Mouse (Mus musculus): ENCODE measurements around the gene Slitrk2. TPM values are rescaled to one million over a fixed set of nuclear protein-coding genes. Genes with fewer than 3 reads are reported as not detected.
A peak's percentile ranks its signal among the peaks of the same experiment; 100 is the strongest.

The Slitrk2 gene
- 1.6 TPM in 2 replicates for polyA plus RNA-seq (2012; rRNA removed)
- 3.0 TPM in 2 replicates for polyA plus RNA-seq (2014; fragmentation: Nextera tagmentation; extraction: Ambion mirVana)

GRCm38 (mm10) chrX:66648911-66649620 lies at the start of gene Slitrk2:
TSS of gene Slitrk2 (plus strand) at chrX:66649318.
- H3K9ac ChIP-seq (ENCODE audit: low read depth, low read length, severe bottlenecking), result 0 out of 2 replicates have a peak within 1 kb of the TSS, but pooled peaks have one; percentile 34
- ATAC-seq (ENCODE audit: low FRiP score, low read depth), result no peak

GRCm38 (mm10) chrX:66605490-66605889 lies 43.6 kb upstream of the Slitrk2 start:
- no peaks in the 10 kb centered on the region for H3K4me1 ChIP-seq (ENCODE audit: control insufficient read depth, insufficient read depth, low read length)
- no peak for DNase-seq (ENCODE audit: low spot score)
- ATAC-seq (ENCODE audit: low FRiP score, low read depth), result no peak
- H3K27ac ChIP-seq (replicated peaks; ENCODE audit: low read depth, low read length), result no peak overlapping the region
- no peak overlapping the region for H3K4me2 ChIP-seq (replicated peaks; ENCODE audit: low read depth, low read length, severe bottlenecking)
- H3K27me3 ChIP-seq (ENCODE audit: control insufficient read depth, insufficient read depth, low read length), result no peaks in the 10 kb centered on the region
- no peak overlapping the region for H3K9ac ChIP-seq (ENCODE audit: low read depth, low read length, severe bottlenecking)
- H3K9me3 ChIP-seq (ENCODE audit: control insufficient read depth, low read length), result no peaks in the 10 kb centered on the region
- TF ChIP-seq POLR2A (IDR thresholded peaks at IDR 0.05; ENCODE audit: borderline replicate concordance, extremely low read depth, insufficient read depth, insufficient read length), result no peak
- no peaks in the 10 kb centered on the region for H3K36me3 ChIP-seq (ENCODE audit: control insufficient read depth, insufficient read depth, low read length)
- H3K4me3 ChIP-seq (replicated peaks; ENCODE audit: low read length), result no peak overlapping the region
- 84% methylated on average over 3 of the region's 3 CpGs for WGBS

More at GRCm38 (mm10) chrX:66648911-66649620, at the start of gene Slitrk2:
- no peak within 1 kb of the TSS for H3K27ac ChIP-seq (replicated peaks; ENCODE audit: low read depth, low read length)
- TF ChIP-seq POLR2A (IDR thresholded peaks at IDR 0.05; ENCODE audit: borderline replicate concordance, extremely low read depth, insufficient read depth, insufficient read length), result no peak
- DNase-seq (ENCODE audit: low spot score), result peak; percentile 9
- H3K4me2 ChIP-seq (replicated peaks; ENCODE audit: low read depth, low read length, severe bottlenecking), result peak within 1 kb of the TSS; percentile 53
- WGBS, result 17% methylated on average over 20 of the region's 25 CpGs
- no peaks in the 10 kb centered on the region for H3K4me1 ChIP-seq (ENCODE audit: control insufficient read depth, insufficient read depth, low read length)
- no peaks in the 10 kb centered on the region for H3K9me3 ChIP-seq (ENCODE audit: control insufficient read depth, low read length)
- no peaks in the 10 kb centered on the region for H3K27me3 ChIP-seq (ENCODE audit: control insufficient read depth, insufficient read depth, low read length)
- no peaks in the 10 kb centered on the region for H3K36me3 ChIP-seq (ENCODE audit: control insufficient read depth, insufficient read depth, low read length)
- peak within 1 kb of the TSS; percentile 28 for H3K4me3 ChIP-seq (replicated peaks; ENCODE audit: low read length)

GRCm38 (mm10) chrX:66652455-66653144 lies 3.5 kb downstream of the Slitrk2 start:
- ATAC-seq (ENCODE audit: low FRiP score, low read depth), result peak; percentile 86
- Histone ChIP-seq H3K4me3 (replicated peaks; ENCODE audit: low read length) (peak overlapping the region; percentile 38), H3K4me1 (ENCODE audit: control insufficient read depth, insufficient read depth, low read length) (no peaks in the 10 kb centered on the region), H3K9ac (ENCODE audit: low read depth, low read length, severe bottlenecking) (peak overlapping the region; percentile 28; the same call in 1 of the 2 replicates), H3K27me3 (ENCODE audit: control insufficient read depth, insufficient read depth, low read length) (no peaks in the 10 kb centered on the region), H3K4me2 (replicated peaks; ENCODE audit: low read depth, low read length, severe bottlenecking) (peak overlapping the region; percentile 60), H3K36me3 (ENCODE audit: control insufficient read depth, insufficient read depth, low read length) (no peaks in the 10 kb centered on the region), H3K27ac (replicated peaks; ENCODE audit: low read depth, low read length) (no peak overlapping the region), H3K9me3 (ENCODE audit: control insufficient read depth, low read length) (no peaks in the 10 kb centered on the region)
- 17% methylated on average over 21 of the region's 21 CpGs for WGBS
- no peak for TF ChIP-seq POLR2A (IDR thresholded peaks at IDR 0.05; ENCODE audit: borderline replicate concordance, extremely low read depth, insufficient read depth, insufficient read length)
- peak; percentile 47 for DNase-seq (ENCODE audit: low spot score)

GRCm38 (mm10) chrX:66657365-66657764 lies 8.2 kb downstream of the Slitrk2 start:
- H3K9ac ChIP-seq (ENCODE audit: low read depth, low read length, severe bottlenecking), result no peak overlapping the region
- H3K36me3 ChIP-seq (ENCODE audit: control insufficient read depth, insufficient read depth, low read length), result no peaks in the 10 kb centered on the region
- H3K27ac ChIP-seq (replicated peaks; ENCODE audit: low read depth, low read length), result no peak overlapping the region
- no peak for ATAC-seq (ENCODE audit: low FRiP score, low read depth)
- H3K4me3 ChIP-seq (replicated peaks; ENCODE audit: low read length), result no peak overlapping the region
- WGBS, result 15% methylated on average over 2 of the region's 2 CpGs
- no peaks in the 10 kb centered on the region for H3K4me1 ChIP-seq (ENCODE audit: control insufficient read depth, insufficient read depth, low read length)
- TF ChIP-seq POLR2A (IDR thresholded peaks at IDR 0.05; ENCODE audit: borderline replicate concordance, extremely low read depth, insufficient read depth, insufficient read length), result no peak
- DNase-seq (ENCODE audit: low spot score), result no peak
- no peak overlapping the region for H3K4me2 ChIP-seq (replicated peaks; ENCODE audit: low read depth, low read length, severe bottlenecking)
- H3K27me3 ChIP-seq (ENCODE audit: control insufficient read depth, insufficient read depth, low read length), result no peaks in the 10 kb centered on the region
- H3K9me3 ChIP-seq (ENCODE audit: control insufficient read depth, low read length), result no peaks in the 10 kb centered on the region

GRCm38 (mm10) chrX:66676959-66677358 lies 27.8 kb downstream of the Slitrk2 start:
- DNase-seq (ENCODE audit: low spot score), result no peak
- Histone ChIP-seq H3K27me3 (ENCODE audit: control insufficient read depth, insufficient read depth, low read length) (no peaks in the 10 kb centered on the region), H3K9me3 (ENCODE audit: control insufficient read depth, low read length) (no peaks in the 10 kb centered on the region), H3K36me3 (ENCODE audit: control insufficient read depth, insufficient read depth, low read length) (no peaks in the 10 kb centered on the region), H3K4me1 (ENCODE audit: control insufficient read depth, insufficient read depth, low read length) (no peaks in the 10 kb centered on the region), H3K4me2 (replicated peaks; ENCODE audit: low read depth, low read length, severe bottlenecking) (no peak overlapping the region), H3K9ac (ENCODE audit: low read depth, low read length, severe bottlenecking) (no peak overlapping the region), H3K4me3 (replicated peaks; ENCODE audit: low read length) (no peak overlapping the region), H3K27ac (replicated peaks; ENCODE audit: low read depth, low read length) (no peak overlapping the region)
- no peak for TF ChIP-seq POLR2A (IDR thresholded peaks at IDR 0.05; ENCODE audit: borderline replicate concordance, extremely low read depth, insufficient read depth, insufficient read length)
- 80% methylated on average over 4 of the region's 4 CpGs for WGBS
- ATAC-seq (ENCODE audit: low FRiP score, low read depth), result no peak
